Mouse (Mus musculus) stomach, embryonic 14.5 days (tissue): ENCODE measurements around the gene Dld. TPM values are rescaled to one million over a fixed set of nuclear protein-coding genes. Genes with fewer than 3 reads are reported as not detected.

Experiments
- ATAC-seq: fragments of 200-750 bp; cut with Nextera tagmentation; 2 replicates; pipeline ENCODE4 v1.8.0; 2017; ENCODE audit warnings: low read depth, moderate TSS enrichment; ENCODE audit not compliant: insufficient number of reproducible peaks, insufficient read depth, low FRiP score
- H3K27ac ChIP-seq: fragments of 300-500 bp; sonication (generic); 2 replicates; pipeline ENCODE4 v1.5.1; 2014; ENCODE audit warnings: mild to moderate bottlenecking, low read length, moderate library complexity, mixed read lengths
- H3K27me3 ChIP-seq: fragments of 300-500 bp; sonication (generic); 2 replicates; pipeline ENCODE4 v1.6.1; 2014; ENCODE audit warnings: low read length, control low read depth, mixed read lengths; ENCODE audit not compliant: control insufficient read depth, insufficient read depth
- H3K36me3 ChIP-seq: fragments of 300-500 bp; sonication (generic); 2 replicates; pipeline ENCODE4 v1.6.1; 2014; ENCODE audit warnings: mild to moderate bottlenecking, control low read depth, low read length, moderate library complexity, mixed read lengths; ENCODE audit not compliant: control insufficient read depth, insufficient read depth
- H3K4me1 ChIP-seq: fragments of 300-500 bp; sonication (generic); 2 replicates; pipeline ENCODE4 v1.6.1; 2014; ENCODE audit warnings: low read length, control low read depth, mixed read lengths; ENCODE audit not compliant: control insufficient read depth, insufficient read depth
- H3K4me2 ChIP-seq: fragments of 300-500 bp; sonication (generic); replicated peaks from 2 replicates; pipeline ENCODE4 v1.6.1; 2014; ENCODE audit warnings: low read depth, low read length, control low read depth
- H3K4me3 ChIP-seq: fragments of 300-500 bp; sonication (generic); 2 replicates; pipeline ENCODE4 v1.5.1; 2014; ENCODE audit warnings: low read depth, low read length, control low read depth
- H3K9ac ChIP-seq: fragments of 300-500 bp; sonication (generic); replicated peaks from 2 replicates; pipeline ENCODE4 v1.6.1; 2014; ENCODE audit warnings: low read depth, mild to moderate bottlenecking, control low read depth, low read length, moderate library complexity, mixed read lengths
- H3K9me3 ChIP-seq: fragments of 300-500 bp; sonication (generic); 2 replicates; pipeline ENCODE4 v1.6.1; 2016; ENCODE audit warnings: low read depth, low read length, control low read depth; ENCODE audit not compliant: control insufficient read depth
- WGBS: fragments of 180-500 bp; shearing (Covaris S2); extraction: QIAGEN DNeasy Blood & Tissue Kit; methylation state at CpG from one replicate; pipeline ENCODE4 v1.1.7; 2014; 5-methylcytosine and 5-hydroxymethylcytosine counted together
- polyA plus RNA-seq: library from polyadenylated mRNA; unstranded; fragments of >200 nt; fragmentation: Nextera tagmentation; extraction: Ambion mirVana; gene quantifications from 2 replicates; pipeline ENCODE4 v1.2.1, GENCODE M21; 2014

Dld gene
- polyA plus RNA-seq, 1 experiment from 2014 or later, result 123 TPM

GRCm38 (mm10) chr12:31307011-31307410 is 44.2 kb downstream of the Dld start:
- WGBS, result 93% methylated on average over 8 of the region's 8 CpGs
- Histone ChIP-seq H3K4me1 (no peaks in the 10 kb centered on the region), H3K27me3 (no peaks in the 10 kb centered on the region), H3K4me2 (no peak overlapping the region), H3K9ac (no peak overlapping the region), H3K9me3 (no peaks in the 10 kb centered on the region), H3K4me3 (no peak overlapping the region), H3K27ac (no peak overlapping the region), H3K36me3 (peaks cover 88% of the 10 kb centered on the region)
- ATAC-seq, result no peak

GRCm38 (mm10) chr12:31306075-31306675 is 45.1 kb downstream of the Dld start:
- Histone ChIP-seq H3K36me3 (peaks cover 90% of the 10 kb centered on the region), H3K4me3 (no peak overlapping the region), H3K27me3 (no peaks in the 10 kb centered on the region), H3K27ac (no peak overlapping the region), H3K9ac (no peak overlapping the region), H3K4me2 (no peak overlapping the region), H3K9me3 (no peaks in the 10 kb centered on the region), H3K4me1 (no peaks in the 10 kb centered on the region)
- whole genome bisulfite sequencing, result 55% methylated on average over 5 of the region's 5 CpGs
- ATAC-seq, result no peak

- Histone ChIP-seq H3K4me2 (no peak overlapping the region), H3K36me3 (peaks cover 97% of the 10 kb centered on the region), H3K27me3 (no peaks in the 10 kb centered on the region), H3K4me3 (no peak overlapping the region), H3K9ac (no peak overlapping the region), H3K27ac (no peak overlapping the region), H3K4me1 (no peaks in the 10 kb centered on the region), H3K9me3 (no peaks in the 10 kb centered on the region)
- no peak for ATAC-seq
- WGBS, result 82% methylated on average over 16 of the region's 16 CpGs
Observed at GRCm38 (mm10) chr12:31302766-31303511, 48.3 kb downstream of the Dld start.

- no peak for ATAC-seq
- no peak overlapping the region for H3K27ac ChIP-seq
- H3K4me2 ChIP-seq, result no peak overlapping the region
- no peaks in the 10 kb centered on the region for H3K9me3 ChIP-seq
- no peak overlapping the region for H3K4me3 ChIP-seq
- H3K27me3 ChIP-seq, result no peaks in the 10 kb centered on the region
- no peak overlapping the region for H3K9ac ChIP-seq
- peaks cover 96% of the 10 kb centered on the region for H3K36me3 ChIP-seq
- 59% methylated on average over 5 of the region's 5 CpGs for WGBS
- no peaks in the 10 kb centered on the region for H3K4me1 ChIP-seq
Observed at GRCm38 (mm10) chr12:31302266-31302665, 49.0 kb downstream of the Dld start.

- Histone ChIP-seq H3K9ac (no peak overlapping the region), H3K36me3 (peaks cover 86% of the 10 kb centered on the region), H3K4me1 (peaks cover 3% of the 10 kb centered on the region; the same call in 1 of the 2 replicates), H3K9me3 (no peaks in the 10 kb centered on the region), H3K27me3 (no peaks in the 10 kb centered on the region), H3K4me3 (no peak overlapping the region), H3K4me2 (no peak overlapping the region), H3K27ac (no peak overlapping the region)
- no peak for ATAC-seq
- 95% methylated on average over 9 of the region's 9 CpGs for WGBS
Observed at GRCm38 (mm10) chr12:31300276-31300675, 51.0 kb downstream of the Dld start.

- no peaks in the 10 kb centered on the region for H3K27me3 ChIP-seq
- H3K36me3 ChIP-seq, result peaks cover 81% of the 10 kb centered on the region
- no peaks in the 10 kb centered on the region for H3K9me3 ChIP-seq
- H3K4me2 ChIP-seq, result no peak overlapping the region
- no peak overlapping the region for H3K27ac ChIP-seq
- WGBS, result 83% methylated on average over 14 of the region's 14 CpGs
- peaks cover 9% of the 10 kb centered on the region; the same call in 1 of the 2 replicates for H3K4me1 ChIP-seq
- no peak for ATAC-seq
- no peak overlapping the region for H3K4me3 ChIP-seq
- no peak overlapping the region for H3K9ac ChIP-seq
Observed at GRCm38 (mm10) chr12:31299676-31300197, 51.5 kb downstream of the Dld start.

- Histone ChIP-seq H3K4me1 (peaks cover 15% of the 10 kb centered on the region; the same call in 1 of the 2 replicates), H3K27me3 (no peaks in the 10 kb centered on the region), H3K36me3 (peaks cover 76% of the 10 kb centered on the region), H3K4me2 (no peak overlapping the region), H3K4me3 (no peak overlapping the region), H3K9me3 (no peaks in the 10 kb centered on the region), H3K27ac (no peak overlapping the region), H3K9ac (no peak overlapping the region)
- 95% methylated on average over 3 of the region's 3 CpGs for WGBS
- no peak for ATAC-seq
Observed at GRCm38 (mm10) chr12:31299126-31299525, 52.1 kb downstream of the Dld start.

GRCm38 (mm10) chr12:31298530-31298929 is 52.7 kb downstream of the Dld start:
- Histone ChIP-seq H3K36me3 (peaks cover 72% of the 10 kb centered on the region), H3K9me3 (no peaks in the 10 kb centered on the region), H3K4me3 (no peak overlapping the region), H3K27me3 (no peaks in the 10 kb centered on the region), H3K4me1 (peaks cover 20% of the 10 kb centered on the region), H3K9ac (no peak overlapping the region), H3K4me2 (no peak overlapping the region), H3K27ac (no peak overlapping the region)
- WGBS, result 92% methylated on average over 8 of the region's 8 CpGs
- ATAC-seq, result no peak
